Comparison of ENCODE assay signal across 8 mouse cellular contexts in genomic region chr6:85586805-85587367, GRCm38 (mm10). TPM values are rescaled to one million over a fixed set of nuclear protein-coding genes. Genes with fewer than 3 reads are reported as not detected.
DNase-seq lines count a peak whose midpoint lies in the region; ATAC-seq lines count a peak whose summit lies in the region.

No protein-coding gene starts in this region.

- no peaks in the 10 kb centered on the region for H3K27me3 ChIP-seq in heart, embryonic 16.5 days (ENCODE audit: control insufficient read depth, insufficient read depth, low read length)
- no peaks in the 10 kb centered on the region for H3K27me3 ChIP-seq in limb, embryonic 11.5 days (ENCODE audit: control insufficient read depth, insufficient read depth, low read length)

- peaks cover 14% of the 10 kb centered on the region for H3K4me1 ChIP-seq in heart, embryonic 16.5 days (ENCODE audit: control insufficient read depth, insufficient read depth, low read length)
- peaks cover 9% of the 10 kb centered on the region; the same call in 1 of the 2 replicates for H3K4me1 ChIP-seq in limb, embryonic 11.5 days (ENCODE audit: control insufficient read depth, insufficient read depth, low read length)

- peak overlapping the region; percentile 93 for H3K4me2 ChIP-seq in heart, embryonic 16.5 days (ENCODE audit: low read depth, low read length)
- H3K4me2 ChIP-seq in limb, embryonic 11.5 days (ENCODE audit: low read depth, severe bottlenecking) = peak overlapping the region; percentile 49; the same call in 1 of the 2 replicates

- H3K27ac ChIP-seq in heart, embryonic 16.5 days (ENCODE audit: low read length) = no peak overlapping the region
- no peak overlapping the region for H3K27ac ChIP-seq in limb, embryonic 11.5 days (replicated peaks; ENCODE audit: low read depth, low read length)

- DNase-seq in spleen, adult 18-20 months = peak; percentile 2 to 5
- no peak for DNase-seq in spleen, adult 12 weeks (ENCODE audit: low spot score)
- DNase-seq in cerebellum, adult 18-20 months = peak; percentile 29 to 42
- no peak for DNase-seq in limb, embryonic 11.5 days (ENCODE audit: low spot score)
- peak; percentile 13 for DNase-seq in neural tube, embryonic 10.5 days (ENCODE audit: extremely low spot score, low spot score)
- DNase-seq in urinary bladder, postnatal 10 days (ENCODE audit: low spot score) = no peak
- DNase-seq in adrenal gland, postnatal 4 days (ENCODE audit: low spot score in 2 of 2) = no peak

- no peak for ATAC-seq in heart, embryonic 16.5 days (replicated peaks; ENCODE audit: extremely low read depth, insufficient read depth, low FRiP score)
- ATAC-seq in limb, embryonic 11.5 days (ENCODE audit: insufficient number of reproducible peaks, low FRiP score, low TSS enrichment, low read depth) = no peak

- no peak overlapping the region for H3K9ac ChIP-seq in heart, embryonic 16.5 days (ENCODE audit: low read length)
- H3K9ac ChIP-seq in limb, embryonic 11.5 days (ENCODE audit: low read length) = no peak overlapping the region

- 36% methylated on average over 9 of the region's 9 CpGs for WGBS in heart, embryonic 16.5 days
- WGBS in limb, embryonic 11.5 days = 29% methylated on average over 9 of the region's 9 CpGs

- peak overlapping the region; percentile 93 for H3K4me3 ChIP-seq in heart, embryonic 16.5 days (ENCODE audit: low read length)
- H3K4me3 ChIP-seq in limb, embryonic 11.5 days (ENCODE audit: low read depth, low read length) = peak overlapping the region; percentile 52; the same call in 1 of the 2 replicates

- no peaks in the 10 kb centered on the region for H3K9me3 ChIP-seq in heart, embryonic 16.5 days (replicated peaks; ENCODE audit: control insufficient read depth, low read length)
- H3K9me3 ChIP-seq in limb, embryonic 11.5 days (ENCODE audit: control insufficient read depth, low read length) = no peaks in the 10 kb centered on the region

- no peaks in the 10 kb centered on the region for H3K36me3 ChIP-seq in heart, embryonic 16.5 days (ENCODE audit: control insufficient read depth, insufficient read depth)
- H3K36me3 ChIP-seq in limb, embryonic 11.5 days (ENCODE audit: control insufficient read depth, insufficient read depth, low read length) = no peaks in the 10 kb centered on the region

RNA-seq across cellular contexts. Expression of gene Alms1, which starts 0.4 kb away (rescaled TPM):
- 2.5 TPM in 2 replicates for polyA plus RNA-seq in heart, embryonic 16.5 days (2015; fragmentation: Nextera tagmentation; extraction: Ambion mirVana)
- polyA plus RNA-seq in limb, embryonic 11.5 days (2014; fragmentation: Nextera tagmentation; extraction: Ambion mirVana) = 9.2 and 11.3 TPM in 2 replicates
- 10 to 100 TPM; 13.3 to 13.9 TPM for total RNA-seq in adrenal gland, postnatal 4 days (2021)

Comparison
In these comparisons a context has a peak if more than half of its experiments do, and no peak if none do; other contexts are left out.
1. DNase-seq: peak in spleen, adult 18-20 months (2 of 2), cerebellum, adult 18-20 months (2 of 2) and neural tube, embryonic 10.5 days (single experiment); none in spleen, adult 12 weeks (single experiment), limb, embryonic 11.5 days (single experiment), urinary bladder, postnatal 10 days (single experiment) and adrenal gland, postnatal 4 days (0 of 2).